Mouse (Mus musculus): ENCODE results near the gene Lonp1.

- no peak for TF ChIP-seq CTCF (IDR thresholded peaks at IDR 0.05)
- TF ChIP-seq EP300 (IDR thresholded peaks at IDR 0.05; ENCODE audit: insufficient read depth, low read depth, low read length) = no peak
Observed at GRCm38 (mm10) chr17:56614391-56615135, 12.1 kb downstream of the Lonp1 start.
